Mouse (Mus musculus): ENCODE measurements around the gene Pax3.

Gene Pax3

DNA sequence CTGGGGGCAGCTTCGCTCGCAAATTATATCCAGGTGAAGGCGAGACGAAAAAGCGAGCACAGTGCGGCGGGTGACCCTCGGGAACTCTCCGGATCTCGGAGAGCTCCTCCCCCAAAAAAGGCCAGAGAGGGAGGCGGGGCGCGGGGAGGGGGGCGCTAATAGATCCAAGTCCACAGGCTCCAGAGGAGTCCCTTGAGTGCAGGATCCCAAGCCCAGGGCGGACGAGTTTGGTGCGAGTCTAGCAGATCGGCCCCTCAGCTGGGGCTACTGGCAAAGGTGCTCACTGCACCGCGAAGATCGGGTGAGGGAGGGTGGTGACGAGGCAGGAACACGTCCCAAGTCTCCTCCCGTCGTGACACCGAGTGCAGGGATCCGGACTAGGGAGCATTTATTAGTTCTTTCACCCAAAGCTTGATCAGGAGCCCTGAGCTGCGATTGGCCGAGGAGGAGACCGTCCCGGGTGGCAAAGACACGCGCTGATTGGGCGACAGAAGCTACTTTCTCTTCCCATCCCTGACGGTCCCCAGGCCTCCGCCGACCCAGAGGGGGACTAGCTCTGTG is at the start of gene Pax3:
TSS of gene Pax3 (minus strand) at position 384 of the 561 bp plus-strand sequence.
- peak; percentile 67 for DNase-seq (ENCODE audit: low spot score)

DNA sequence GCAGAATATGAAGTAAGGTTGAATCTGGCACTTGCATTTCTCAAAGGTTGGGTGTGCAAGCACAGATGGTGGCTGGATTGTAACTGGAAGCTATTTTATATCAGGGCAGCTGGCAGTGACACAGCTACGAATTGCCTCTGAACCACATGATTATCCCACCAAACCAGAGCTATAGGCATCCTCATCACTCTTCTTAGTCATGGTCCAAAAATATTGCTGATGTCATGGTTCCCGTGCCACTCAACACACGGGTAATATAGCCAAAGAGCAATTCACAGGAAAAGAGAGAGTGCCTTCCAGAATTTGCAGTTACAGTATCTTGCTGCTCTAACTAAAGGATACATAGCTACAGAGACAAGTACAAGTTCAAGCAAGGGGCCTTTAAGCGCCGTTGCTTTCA is 37.4 kb upstream of the Pax3 start:
- DNase-seq (ENCODE audit: low spot score) = no peak

DNA sequence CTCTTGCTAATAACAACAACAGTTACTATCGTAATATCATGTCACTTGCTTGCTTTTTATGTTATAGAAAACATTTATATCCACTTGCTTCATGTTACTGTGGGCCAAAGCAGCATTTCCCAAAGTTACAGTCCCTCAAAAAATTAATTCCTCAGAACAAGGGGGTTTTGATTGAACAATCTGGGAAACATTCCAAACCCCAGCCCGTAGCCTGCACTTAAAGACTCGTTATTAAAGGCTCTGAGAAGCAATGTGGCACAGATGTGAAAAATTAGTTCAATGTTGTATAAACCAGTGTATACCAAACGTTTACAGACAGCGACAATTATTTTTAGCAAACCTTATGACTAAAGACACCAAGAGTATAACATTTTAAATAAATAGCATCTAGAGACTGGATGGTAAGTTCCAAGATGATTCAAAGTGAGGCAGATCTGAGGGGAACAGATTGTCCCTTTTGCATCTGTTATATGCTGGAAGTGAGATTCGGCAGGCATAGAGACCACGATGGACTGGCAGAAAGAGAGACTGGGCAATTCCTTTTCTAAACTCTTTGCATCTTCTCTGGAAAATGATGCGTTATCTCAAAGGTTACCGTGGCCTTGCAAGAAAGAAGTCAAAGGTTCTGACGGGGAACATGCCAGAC is 35.1 kb upstream of the Pax3 start:
- DNase-seq (ENCODE audit: low spot score) = no peak

DNA sequence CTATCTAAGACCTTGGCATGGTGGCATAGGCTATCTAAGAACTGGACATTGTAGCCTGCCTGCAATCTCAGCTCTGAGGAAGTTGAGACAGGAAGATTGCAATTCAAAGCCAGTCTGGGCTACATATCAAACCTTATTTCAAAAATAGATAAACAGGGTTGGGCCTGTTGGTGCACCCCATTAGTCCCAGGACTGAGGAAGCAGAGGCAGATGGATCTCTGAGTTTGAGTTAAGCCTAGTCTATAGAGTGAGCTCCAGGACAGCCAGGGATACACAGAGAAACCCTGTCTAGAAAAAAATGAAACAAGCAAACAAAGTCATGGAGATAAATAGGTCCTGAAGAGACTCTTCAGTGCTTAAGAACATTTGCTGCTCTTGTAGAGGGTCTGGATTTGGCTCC is 32.9 kb upstream of the Pax3 start:
- no peak for DNase-seq (ENCODE audit: low spot score)

DNA sequence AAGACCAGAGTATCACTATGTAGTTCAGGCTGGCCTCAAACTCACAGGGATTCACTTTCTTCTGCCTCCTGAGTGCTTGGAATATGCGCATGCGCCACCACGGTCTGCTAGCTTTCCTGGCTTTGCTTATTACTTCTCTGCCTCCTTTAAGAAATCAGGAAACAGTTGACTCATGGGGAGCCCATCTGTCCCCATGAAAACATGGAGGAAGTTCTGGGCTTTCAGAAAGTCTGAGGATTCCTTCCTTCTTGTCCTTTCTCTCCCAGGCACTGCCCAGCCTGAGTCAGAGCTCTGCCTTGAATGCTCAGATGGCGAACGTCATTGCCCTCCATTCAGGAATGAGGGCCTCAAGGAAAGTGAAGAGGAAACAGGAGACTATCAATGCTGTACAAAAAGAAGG is 31.8 kb upstream of the Pax3 start:
- no peak for DNase-seq (ENCODE audit: low spot score)

DNA sequence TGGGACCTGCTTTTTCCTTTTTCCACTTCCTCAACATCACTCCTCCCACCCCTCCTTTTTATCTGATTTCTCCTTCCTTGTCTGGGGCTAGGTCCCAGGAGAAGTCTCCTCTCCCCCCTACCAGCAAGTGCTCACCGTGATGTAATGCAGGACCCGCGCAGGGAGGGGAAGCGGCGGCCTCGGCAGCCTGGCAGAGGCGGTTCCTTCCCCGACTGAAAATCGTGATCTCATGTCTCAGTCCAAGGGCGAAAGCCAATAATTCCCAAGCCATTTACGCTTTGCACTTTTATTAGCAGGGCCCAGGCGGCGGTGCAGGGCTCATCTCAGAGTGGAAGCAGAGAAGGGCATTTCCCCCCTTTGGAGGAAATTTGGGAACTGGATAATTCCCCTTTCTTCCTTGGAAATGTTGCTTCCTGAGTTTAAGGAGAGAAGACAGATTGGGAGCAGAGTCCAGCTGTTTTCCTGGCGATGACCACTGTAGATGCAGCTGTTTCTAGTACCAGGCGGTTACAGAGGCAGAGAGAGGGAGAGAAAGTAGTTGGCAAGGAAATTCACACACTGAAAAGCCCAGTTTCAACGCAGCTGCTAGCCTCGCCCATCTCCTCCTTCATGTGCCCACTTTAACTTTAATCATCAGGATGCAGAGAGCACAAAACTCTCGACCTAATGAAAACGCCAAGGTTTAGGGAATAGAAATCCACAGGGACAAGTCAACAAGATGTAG is 21.3 kb upstream of the Pax3 start:
- DNase-seq (ENCODE audit: low spot score) = no peak

DNA sequence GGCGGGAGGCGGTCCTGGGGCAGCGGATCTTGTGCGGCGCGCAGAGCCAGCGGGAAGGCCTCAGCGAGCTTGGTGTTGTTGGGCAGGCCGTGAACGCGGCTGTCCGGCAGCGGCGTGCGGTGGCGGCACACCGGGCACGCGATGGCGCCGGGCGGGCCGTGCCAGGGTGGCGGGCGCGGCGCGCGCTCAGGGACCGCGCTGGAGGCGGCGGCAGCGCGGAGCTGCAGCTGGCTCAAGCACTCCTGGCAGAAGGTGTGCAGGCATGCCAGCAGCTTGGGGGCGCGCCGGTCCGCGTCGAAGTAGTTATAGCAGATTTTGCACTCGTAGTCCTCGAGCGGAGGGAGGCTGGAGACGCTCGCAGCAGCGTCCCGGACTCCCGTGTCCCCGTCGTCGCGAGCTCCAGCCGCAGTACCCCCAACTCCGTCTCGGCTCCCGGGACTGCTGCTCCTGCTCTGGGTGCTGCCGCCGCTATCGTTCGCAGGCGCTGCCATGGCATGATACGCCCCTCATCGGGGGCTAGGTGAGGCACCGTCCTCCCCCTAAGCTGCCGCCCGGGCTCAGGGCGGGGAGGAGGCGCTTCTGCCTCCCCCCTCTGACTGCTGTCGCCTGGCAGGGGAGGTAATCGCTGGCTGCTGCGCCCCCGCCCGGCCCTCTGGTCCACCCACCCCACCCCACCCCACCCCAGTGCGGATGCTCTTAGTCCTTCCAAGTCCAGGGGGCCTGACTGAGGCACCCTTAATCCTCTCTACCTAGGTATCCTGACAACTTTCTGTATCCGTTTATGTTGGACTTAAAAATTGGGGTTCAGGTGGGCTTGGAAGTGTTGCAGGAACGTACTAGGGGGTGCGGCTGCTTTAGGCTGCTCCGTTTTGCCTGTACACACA is 20.5 kb upstream of the Pax3 start:
- no peak for DNase-seq (ENCODE audit: low spot score)

DNA sequence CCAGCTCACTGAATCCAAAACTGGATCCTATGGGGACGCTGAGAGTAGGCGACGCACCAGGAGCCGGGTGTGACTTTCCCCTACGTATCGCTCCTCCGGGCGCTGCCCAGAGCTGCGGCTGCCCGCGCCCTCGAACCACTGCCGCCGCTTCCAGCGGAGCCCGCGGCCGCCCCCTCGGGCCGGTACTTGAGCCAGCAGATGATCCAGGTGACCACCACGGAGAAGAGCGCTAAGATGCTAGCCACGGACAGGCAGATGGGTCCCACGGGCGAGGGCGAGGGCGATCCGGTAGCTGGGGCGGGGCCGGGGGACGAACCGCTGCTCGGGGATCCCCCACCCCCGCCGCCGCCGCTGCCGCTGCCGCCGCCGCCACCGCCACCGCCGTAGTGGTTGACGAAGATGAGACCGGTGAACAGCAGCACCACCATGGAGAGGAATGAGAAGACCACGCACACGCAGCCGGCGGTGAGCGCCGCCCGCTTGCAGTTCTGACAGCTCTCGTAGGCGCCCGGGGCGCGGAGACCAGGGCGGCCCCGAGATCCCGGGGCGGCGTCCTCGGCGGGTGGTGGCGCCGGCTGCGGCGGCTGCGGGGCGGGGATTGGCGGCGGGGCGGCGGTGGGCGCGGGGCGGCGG is 19.7 kb upstream of the Pax3 start:
- no peak for DNase-seq (ENCODE audit: low spot score)

DNA sequence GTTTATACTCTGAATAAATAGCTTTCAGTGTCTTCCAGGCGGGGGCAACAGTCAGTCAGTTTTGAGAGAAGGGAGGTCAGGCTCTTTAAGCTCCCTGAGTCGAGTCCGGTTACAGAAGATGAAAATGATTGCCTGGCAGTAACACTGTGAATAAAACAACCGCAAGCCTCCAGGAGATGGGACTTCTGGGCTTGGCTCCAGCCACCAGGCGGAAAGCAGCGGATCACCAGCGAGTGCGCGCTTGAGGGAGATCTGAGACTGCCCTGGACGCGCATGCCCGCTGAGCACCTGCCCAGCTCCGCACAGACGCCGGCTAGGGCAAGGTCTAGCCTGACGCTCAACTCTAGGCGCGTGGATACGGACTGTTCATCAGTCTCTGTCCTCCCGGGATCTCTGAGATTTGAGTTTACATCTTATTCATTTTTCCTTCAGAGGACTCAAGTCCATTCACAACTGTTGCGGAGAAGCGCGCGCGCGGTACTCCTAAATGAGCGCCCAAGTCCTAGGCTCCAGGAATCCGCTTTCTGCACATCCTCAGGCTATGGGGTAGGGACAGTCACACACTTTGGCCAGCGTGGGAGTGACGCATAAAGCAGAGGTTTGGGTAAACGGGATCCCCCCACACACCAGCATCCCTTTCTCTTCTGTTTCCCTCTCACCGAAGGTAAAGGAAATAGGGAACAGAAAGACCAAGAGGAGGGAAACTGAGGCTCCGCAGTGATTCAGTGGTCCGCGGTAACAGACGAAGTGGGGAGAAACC is 19.0 kb upstream of the Pax3 start:
- DNase-seq (ENCODE audit: low spot score) = no peak

DNA sequence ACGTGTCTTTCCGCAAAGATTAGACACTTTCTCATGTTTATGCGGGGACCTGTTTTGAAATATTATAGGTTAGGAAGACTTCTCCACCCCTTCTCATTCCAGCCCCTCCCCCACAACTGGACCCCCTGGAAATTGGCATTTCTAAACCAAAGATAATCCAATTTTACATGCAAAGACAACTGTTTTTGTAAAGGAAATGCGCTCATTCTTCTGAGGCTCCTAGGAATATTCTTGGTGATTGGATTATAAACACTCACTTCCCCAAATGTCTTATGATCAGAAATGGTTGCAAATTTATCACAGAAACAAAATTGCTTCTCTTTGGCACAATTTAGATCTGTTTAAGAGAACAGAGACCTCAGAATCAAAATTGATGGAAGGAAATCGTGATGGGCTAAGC is 14.1 kb upstream of the Pax3 start:
- no peak for DNase-seq (ENCODE audit: low spot score)

DNA sequence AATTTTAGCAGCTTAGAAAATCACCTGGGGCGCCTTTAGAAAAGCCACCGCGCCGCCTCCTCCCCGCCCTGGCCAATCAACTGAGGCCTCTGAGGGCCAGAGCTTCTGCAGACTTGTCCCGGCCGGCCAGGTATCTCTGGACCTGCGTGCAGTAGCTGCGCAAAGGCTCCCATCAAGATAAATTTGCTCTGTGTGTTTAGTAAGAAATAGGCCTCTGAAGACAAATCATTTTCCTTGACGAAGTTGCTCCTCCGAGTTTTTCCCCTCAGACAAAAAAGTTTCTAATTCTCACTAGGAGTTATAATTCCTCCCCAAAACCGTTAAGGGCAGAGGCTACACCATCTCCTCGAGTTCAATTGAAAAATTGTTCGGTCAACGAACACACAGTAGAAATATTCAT is 13.6 kb upstream of the Pax3 start:
- peak; percentile 16 for DNase-seq (ENCODE audit: low spot score)

DNA sequence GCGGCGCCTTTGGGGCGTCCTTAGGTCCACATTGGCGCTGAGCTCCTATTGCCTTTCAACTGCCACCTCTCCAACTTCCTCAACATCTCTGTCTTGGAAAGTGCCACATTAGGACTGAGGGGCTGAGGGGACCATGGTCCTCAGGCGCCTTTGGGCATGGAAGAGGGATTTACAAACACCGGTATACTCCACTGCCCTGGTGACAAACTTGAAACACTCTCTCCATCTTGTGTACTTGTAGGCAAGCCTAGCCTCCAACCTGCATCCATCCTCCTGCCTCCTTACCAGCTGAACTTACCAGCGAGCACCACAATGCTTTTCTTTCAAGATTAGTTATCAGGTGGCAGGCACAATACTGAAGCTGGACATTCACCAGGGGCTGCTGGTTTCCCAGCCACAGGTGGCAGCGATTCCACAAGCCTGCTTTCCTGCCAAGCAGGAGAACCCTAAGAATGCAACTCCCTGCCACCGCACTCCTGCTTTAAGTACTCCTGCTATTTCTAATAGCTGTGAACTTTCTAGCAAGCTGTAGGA is 11.4 kb upstream of the Pax3 start:
- no peak for DNase-seq (ENCODE audit: low spot score)

DNA sequence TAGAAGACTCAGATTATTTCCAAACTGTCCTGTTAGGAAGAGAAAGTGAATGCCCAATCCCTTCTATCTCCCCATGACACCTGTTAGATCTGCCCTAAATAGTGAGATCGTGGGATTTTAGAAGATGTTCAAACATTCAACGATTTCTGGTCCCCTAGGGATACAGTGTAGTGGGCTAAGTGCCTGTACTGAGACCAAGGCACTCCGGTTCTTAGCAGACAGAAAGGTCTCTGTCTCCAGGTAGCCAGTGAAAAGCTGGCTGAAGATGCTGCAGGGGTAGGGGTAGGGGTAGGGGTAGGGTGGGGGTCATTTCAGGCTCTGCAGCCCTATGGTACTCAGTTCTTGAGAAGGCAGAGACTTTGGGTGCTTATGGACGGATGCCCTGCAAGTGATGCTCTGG is 7.4 kb upstream of the Pax3 start:
- no peak for DNase-seq (ENCODE audit: low spot score)

DNA sequence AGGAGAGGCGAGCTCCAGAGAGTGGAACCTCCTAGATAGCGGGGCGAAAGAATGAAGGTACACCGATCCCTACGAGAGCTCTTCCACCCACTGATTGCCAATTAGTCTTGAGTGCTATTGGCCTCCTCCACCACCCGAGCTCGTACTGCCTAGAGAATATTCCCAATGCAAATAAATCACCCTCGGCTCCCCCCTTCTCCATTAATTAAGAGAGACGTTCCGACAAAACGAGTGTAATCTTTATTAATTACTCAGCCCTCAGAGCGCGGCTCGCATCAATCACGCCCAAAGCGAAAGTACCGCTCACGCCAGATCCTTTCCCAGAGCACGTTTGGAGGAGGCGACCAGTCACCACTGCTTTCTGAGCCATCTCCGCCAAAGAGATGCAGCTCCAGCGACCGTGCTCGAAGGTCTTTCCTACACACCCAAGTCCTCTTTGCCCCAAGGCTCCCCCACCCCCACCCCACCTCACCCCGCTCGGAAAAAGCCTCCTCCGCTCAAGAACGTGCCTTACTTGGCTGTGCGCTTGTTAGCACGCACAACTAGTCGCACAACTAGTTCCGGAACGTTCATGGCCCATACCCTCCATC is 6.8 kb upstream of the Pax3 start:
- DNase-seq (ENCODE audit: low spot score) = no peak

DNA sequence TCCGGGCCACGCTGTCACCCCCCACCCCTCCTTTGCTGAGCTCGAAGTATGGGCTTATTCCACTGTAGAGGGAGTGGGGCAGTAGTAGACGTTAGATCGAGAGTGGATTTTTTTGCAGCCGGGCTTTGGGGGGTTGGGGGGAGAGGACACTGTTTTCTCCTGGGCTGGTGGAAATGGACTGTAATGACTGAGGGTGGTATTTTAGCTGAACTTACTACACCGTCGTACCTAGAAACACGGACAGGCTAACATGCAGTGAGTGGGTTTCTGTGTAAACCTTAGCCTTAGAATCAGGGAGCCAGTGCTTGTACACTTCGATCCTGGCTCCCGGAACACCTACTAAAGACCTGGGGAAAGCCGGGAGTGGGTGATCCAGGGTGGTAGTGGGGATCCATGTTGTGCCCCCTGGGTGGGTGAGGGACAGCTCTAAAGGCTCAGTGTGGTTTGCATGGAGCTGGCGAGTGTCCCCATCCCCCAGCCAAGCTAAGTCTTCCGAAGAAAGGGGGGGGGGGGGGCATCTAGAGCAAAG is 6.2 kb upstream of the Pax3 start:
- no peak for DNase-seq (ENCODE audit: low spot score)

DNA sequence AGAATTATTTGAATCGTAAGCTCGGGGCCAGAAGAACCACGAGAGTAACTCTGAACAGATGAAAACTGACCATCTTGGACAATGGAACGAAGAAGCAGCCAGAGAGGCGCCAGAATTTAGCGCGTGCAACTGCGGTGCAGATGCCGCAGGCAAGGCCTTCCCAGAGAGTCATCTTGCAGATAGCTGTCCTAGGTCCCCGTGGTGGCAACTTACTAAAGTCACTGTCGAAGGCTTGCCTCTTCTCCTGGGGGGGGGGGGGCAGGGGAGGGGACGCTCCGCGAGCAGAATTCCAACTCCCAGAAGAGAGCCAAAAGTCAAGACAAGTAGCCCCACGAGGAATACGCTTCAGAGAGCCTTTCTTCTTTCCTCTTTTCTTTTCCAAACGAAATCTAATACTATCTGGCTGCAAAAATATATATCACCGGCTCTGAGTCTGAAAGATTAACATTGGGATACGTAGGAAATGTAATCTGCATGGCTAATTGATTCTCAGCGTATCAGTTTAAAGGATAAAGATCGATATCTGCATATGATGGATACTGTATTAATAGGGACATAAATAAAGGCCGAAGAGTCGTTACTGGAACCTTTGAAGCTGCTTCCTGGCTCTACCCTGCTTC is 5.6 kb upstream of the Pax3 start:
- DNase-seq (ENCODE audit: low spot score) = no peak

DNA sequence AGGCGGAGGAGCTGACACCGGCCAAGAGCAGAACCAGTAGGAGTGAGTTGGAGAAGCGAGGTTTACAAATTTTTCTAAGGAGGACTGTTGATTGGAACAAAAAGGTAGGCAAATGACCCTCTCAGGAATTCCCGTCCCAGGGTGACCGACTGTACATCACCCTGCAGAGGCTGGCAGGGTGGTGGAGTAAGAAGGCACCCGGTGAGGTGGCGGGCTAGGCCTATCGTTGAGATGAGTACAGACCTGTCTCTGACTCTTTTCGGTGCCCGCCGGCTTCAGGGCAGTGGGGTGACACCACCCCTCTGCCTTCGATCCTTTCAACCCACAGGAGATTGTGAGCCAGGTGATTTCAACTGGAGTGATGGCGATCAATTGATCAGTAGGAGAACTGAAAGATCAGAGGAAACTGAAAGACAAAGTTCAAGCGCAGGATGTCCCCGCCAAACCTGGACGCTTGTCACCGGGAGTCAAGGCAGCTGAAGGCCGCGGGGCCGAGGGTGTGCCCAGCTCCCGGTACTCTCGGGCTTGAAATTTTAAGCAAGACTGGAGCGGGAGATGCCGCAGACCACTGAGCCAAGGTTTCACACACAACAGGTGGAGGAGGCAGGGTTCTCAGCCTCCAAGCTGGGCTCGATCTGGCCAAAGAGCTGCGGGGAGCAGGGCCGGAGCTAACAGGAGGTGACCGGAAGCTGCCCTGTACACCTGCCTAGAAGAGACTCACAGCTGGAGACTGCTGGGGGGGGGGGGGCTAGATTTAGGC is 4.5 kb upstream of the Pax3 start:
- DNase-seq (ENCODE audit: low spot score) = peak; percentile 13

DNA sequence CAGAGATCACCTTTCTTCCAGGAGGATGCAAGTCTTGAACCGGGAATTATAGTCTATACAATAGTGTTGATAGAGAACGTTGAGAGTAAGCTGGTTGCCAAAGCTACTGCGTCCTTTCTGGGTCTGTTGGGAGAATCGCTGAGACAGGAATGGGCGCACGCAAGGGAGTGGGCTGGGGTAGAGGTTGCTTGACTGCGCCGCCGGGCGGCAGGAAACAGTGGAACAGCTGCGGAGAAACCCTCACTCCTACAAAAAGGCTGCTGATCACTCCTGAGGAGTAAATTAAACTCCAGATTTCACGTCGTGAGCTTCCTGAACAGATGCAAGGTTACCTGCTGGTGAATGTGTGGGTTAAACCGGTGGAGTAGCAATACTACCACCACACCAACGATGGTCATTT is 3.3 kb upstream of the Pax3 start:
- peak; percentile 9 for DNase-seq (ENCODE audit: low spot score)

DNA sequence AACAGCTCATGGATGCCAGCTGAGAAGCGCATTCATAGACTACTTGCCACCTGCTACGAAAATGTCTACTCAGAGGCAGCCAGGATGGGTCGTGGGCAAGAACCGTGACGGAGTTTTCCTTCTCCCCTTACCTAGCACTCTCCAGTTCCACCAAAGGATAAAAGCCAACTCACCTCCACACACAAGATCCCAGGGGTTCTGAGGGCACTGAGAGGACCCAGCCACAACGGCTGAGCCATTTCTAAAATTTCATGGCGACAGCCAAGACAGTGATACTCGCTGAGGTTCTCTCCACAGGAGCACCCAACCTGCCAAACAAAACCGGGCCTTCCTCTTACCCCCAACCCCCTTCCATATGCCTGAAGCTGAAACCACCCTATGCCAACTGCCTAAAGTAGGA is 2.3 kb upstream of the Pax3 start:
- DNase-seq (ENCODE audit: low spot score) = no peak

All from yolk sac, embryonic 10.5 days (tissue).